Mouse (Mus musculus): Measurements from ENCODE around the gene Grm1.

GRCm38 (mm10) chr10:10942248-10942647, 139.9 kb downstream of the Grm1 start:
- TF ChIP-seq POLR2AphosphoS5 (IDR thresholded peaks at IDR 0.05; ENCODE audit: insufficient replicate concordance, low read depth, low read length) (no peak), CTCF (IDR thresholded peaks at IDR 0.05; ENCODE audit: low read depth, low read length) (no peak), TAL1 (conservative IDR thresholded peaks at IDR 0.05; ENCODE audit: low read depth, low read length) (no peak), GATA1 (IDR thresholded peaks at IDR 0.05; ENCODE audit: borderline replicate concordance, low read length) (no peak)
